Mouse (Mus musculus): ENCODE data around the gene Prdx1.
A peak's percentile ranks its signal among the peaks of the same experiment; 100 is the strongest.

The Prdx1 gene

DNA sequence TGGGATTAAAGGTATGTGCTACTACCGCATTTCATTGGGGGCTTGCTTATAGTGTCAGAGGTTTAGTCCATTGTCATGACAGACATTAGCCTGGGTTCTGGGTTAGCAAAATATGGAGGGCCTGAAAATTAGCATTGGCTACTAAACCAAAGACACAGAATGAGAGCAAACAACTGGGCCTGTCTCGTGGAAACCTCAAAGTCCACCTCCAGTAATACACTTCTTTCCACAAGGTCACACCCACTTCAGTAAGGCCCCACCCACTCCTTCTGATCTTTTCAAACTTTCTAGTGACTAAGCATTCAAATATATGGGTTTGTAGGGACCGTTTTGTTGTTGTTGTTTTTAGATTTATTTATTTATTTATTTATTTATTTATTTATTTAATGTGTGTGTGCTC, 44.2 kb downstream of the Prdx1 start:
- no peak for DNase-seq (ENCODE audit: low read depth)

GRCm38 (mm10) chr4:116731077-116731476, 45.7 kb downstream of the Prdx1 start:
- DNase-seq (ENCODE audit: low read depth): no peak

- no peak for DNase-seq (ENCODE audit: low read depth)
These were observed 47.0 kb downstream of the Prdx1 start for GRCm38 (mm10) chr4:116732355-116732754.

DNA sequence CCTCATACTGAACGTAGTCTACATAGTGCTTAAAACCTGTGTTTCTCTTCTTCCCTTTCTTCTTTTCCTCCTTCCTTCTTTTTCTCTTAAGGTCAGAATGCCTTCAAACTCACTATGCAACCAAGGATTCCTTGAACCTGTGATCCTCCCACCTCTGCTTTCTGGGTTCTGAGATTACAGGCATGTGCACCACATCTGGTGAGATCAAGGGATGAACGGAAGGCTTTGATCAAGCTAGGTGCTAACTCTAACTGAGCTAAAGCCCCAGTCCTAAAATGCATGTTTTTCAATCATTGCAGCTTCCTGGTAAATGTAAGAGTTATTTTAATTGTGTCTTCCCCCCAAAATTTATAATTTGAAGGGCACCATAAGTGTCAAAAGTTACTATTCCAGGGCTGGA, 49.7 kb downstream of the Prdx1 start:
- DNase-seq (ENCODE audit: low read depth): no peak

- DNase-seq (ENCODE audit: low read depth): no peak
These were observed 53.8 kb downstream of the Prdx1 start for GRCm38 (mm10) chr4:116738972-116739751.

DNA sequence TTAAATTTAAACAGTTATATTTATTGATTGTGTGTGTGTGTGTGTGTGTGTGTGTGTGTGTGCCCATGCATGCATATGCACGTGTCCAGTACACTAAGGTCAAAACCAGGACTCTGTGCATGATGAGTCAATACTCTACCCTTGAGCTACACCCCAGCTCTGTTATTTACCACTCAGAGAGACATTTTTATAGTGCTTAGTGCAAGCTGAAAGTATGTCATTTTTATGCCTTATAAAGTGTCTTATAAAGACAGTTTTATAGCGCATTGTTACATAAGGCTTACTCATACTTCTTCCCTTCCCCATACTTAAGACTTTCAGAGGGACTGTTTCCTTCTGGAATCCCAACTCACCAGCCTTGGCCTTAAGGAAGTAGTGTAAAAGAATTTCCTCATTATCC, 64.4 kb downstream of the Prdx1 start:
- peak; percentile 61 for DNase-seq (ENCODE audit: low read depth)

Data from NIH3T3 (cell line).